Mouse (Mus musculus) brain, adult 2 months (tissue): ENCODE measurements around the gene Eif3f.
A peak's percentile ranks its signal among the peaks of the same experiment; 100 is the strongest.

Experiments used
- DNase-seq: peaks from one replicate; pipeline ENCODE4 v3.0.0; 2011; ENCODE audit warnings: low read depth, low spot score

Eif3f gene

GRCm38 (mm10) chr7:108968201-108968600, 34.0 kb downstream of the Eif3f start:
- DNase-seq, result peak; percentile 81

GRCm38 (mm10) chr7:108972273-108972672, 38.1 kb downstream of the Eif3f start:
- DNase-seq, result peak; percentile 92

GRCm38 (mm10) chr7:108985934-108986708, 51.9 kb downstream of the Eif3f start:
- no peak for DNase-seq

GRCm38 (mm10) chr7:108991207-108991606, 57.0 kb downstream of the Eif3f start:
- peak; percentile 90 for DNase-seq
